Mouse (Mus musculus) midbrain, embryonic 15.5 days (tissue): ENCODE data around the gene Aatk. TPM values are rescaled to one million over a fixed set of nuclear protein-coding genes. Genes with fewer than 3 reads are reported as not detected.
A peak's percentile ranks its signal among the peaks of the same experiment; 100 is the strongest.

Experiments used
- ATAC-seq: fragments of 200-750 bp; cut with Nextera tagmentation; replicated peaks from 2 replicates; pipeline ENCODE4 v1.8.0; 2017; ENCODE audit warnings: moderate TSS enrichment
- H3K27ac ChIP-seq: fragments of 300-500 bp; sonication (generic); 2 replicates; pipeline ENCODE4 v1.5.1; 2015; ENCODE audit warnings: mild to moderate bottlenecking, inconsistent platforms
- H3K27me3 ChIP-seq: fragments of 300-500 bp; sonication (generic); replicated peaks from 2 replicates; pipeline ENCODE4 v1.6.1; 2015; ENCODE audit warnings: inconsistent platforms
- H3K36me3 ChIP-seq: fragments of 300-500 bp; sonication (generic); replicated peaks from 2 replicates; pipeline ENCODE4 v1.6.1; 2015; ENCODE audit warnings: inconsistent platforms
- H3K4me1 ChIP-seq: fragments of 300-500 bp; sonication (generic); 2 replicates; pipeline ENCODE4 v1.6.1; 2015; ENCODE audit warnings: inconsistent platforms
- H3K4me2 ChIP-seq: fragments of 300-500 bp; sonication (generic); 2 replicates; pipeline ENCODE4 v1.6.1; 2015; ENCODE audit warnings: inconsistent platforms, mild to moderate bottlenecking, moderate library complexity
- H3K4me3 ChIP-seq: fragments of 300-500 bp; sonication (generic); 2 replicates; pipeline ENCODE4 v1.5.1; 2015; ENCODE audit warnings: mild to moderate bottlenecking, inconsistent platforms
- H3K9ac ChIP-seq: fragments of 300-500 bp; sonication (generic); 2 replicates; pipeline ENCODE4 v1.6.1; 2015; ENCODE audit warnings: mild to moderate bottlenecking, inconsistent platforms
- H3K9me3 ChIP-seq: fragments of 300-500 bp; sonication (generic); 2 replicates; pipeline ENCODE4 v1.6.1; 2016; ENCODE audit warnings: inconsistent platforms
- WGBS: fragments of 180-500 bp; shearing (Covaris S2); methylation state at CpG from one replicate; pipeline ENCODE4 v1.1.7; 2015; ENCODE audit warnings: mixed read lengths; 5-methylcytosine and 5-hydroxymethylcytosine counted together
- polyA plus RNA-seq: library from polyadenylated mRNA; unstranded; fragments of >200 nt; fragmentation: Nextera tagmentation; extraction: Ambion mirVana; gene quantifications from 2 replicates; pipeline ENCODE4 v1.2.1, GENCODE M21; 2015

Gene Aatk
- polyA plus RNA-seq, 1 experiment from 2014 or later, result 45.3 TPM

DNA sequence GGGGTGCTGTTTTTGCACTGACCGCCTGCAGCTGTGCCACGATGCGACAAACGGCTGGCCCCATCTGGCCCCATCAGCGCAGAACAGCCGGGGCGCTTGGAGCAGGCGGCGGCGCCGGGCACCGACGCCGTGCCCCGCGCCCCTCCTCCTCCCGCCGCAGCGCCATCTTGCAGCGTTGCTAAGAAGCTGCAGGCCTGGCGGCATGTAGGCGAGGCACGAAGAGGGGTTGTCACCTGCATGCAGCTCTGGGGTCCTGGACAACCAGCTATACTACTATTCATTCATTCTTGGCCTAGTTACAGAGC lies 1.2 kb upstream of the Aatk start:
- no peaks in the 10 kb centered on the region for H3K9me3 ChIP-seq
- peak overlapping the region; percentile 81 for H3K4me3 ChIP-seq
- peak overlapping the region; percentile 93 for H3K4me2 ChIP-seq
- H3K27me3 ChIP-seq, result no peaks in the 10 kb centered on the region
- no peaks in the 10 kb centered on the region for H3K36me3 ChIP-seq
- WGBS, result under 1% methylated on average over 23 of the region's 23 CpGs
- peak overlapping the region; percentile 93 for H3K27ac ChIP-seq
- ATAC-seq, result peak; percentile 25
- peaks cover 56% of the 10 kb centered on the region for H3K4me1 ChIP-seq
- H3K9ac ChIP-seq, result peak overlapping the region; percentile 89

DNA sequence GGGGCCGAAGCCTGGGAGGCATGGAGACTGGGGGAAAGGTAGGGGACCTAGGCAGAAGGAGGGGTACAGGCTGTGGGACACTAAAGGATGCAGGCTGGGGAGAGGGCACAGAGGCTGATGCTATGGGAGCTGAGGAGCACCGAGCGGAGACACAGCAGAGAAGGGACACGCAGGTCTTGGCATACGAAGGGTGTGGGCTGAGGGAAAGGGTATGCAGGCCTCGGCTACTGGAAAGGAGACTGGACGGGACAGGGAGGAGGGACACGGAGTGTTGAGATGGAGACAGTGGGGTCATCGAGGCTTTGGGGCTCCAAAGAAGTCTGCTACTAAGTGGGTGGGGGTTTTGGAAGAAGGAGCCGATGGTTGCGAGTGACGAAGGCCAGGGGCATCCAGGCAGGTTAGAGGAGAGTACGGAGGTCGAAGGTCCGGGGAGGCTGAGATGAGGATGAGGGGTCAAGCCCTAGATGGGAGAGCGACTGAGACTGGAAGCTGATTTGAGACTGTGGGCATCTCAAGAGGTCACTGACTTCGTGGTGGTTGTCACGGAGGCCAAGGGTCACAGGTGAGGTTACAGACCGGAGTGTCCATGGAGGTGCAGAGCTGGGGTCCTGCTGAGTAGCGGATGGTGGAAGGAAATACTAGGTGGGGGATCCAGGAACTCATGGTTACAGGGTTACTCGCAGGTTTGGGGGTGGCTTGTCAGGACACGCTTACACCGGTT lies 724 bp upstream of the Aatk start:
- Histone ChIP-seq H3K9ac (peak overlapping the region; percentile 89), H3K27ac (peak overlapping the region; percentile 93), H3K4me1 (peaks cover 57% of the 10 kb centered on the region), H3K36me3 (no peaks in the 10 kb centered on the region), H3K4me2 (peak overlapping the region; percentile 93), H3K4me3 (peak overlapping the region; percentile 81), H3K27me3 (no peaks in the 10 kb centered on the region), H3K9me3 (no peaks in the 10 kb centered on the region)
- 4% methylated on average over 23 of the region's 23 CpGs for WGBS
- peak; percentile 31 for ATAC-seq

DNA sequence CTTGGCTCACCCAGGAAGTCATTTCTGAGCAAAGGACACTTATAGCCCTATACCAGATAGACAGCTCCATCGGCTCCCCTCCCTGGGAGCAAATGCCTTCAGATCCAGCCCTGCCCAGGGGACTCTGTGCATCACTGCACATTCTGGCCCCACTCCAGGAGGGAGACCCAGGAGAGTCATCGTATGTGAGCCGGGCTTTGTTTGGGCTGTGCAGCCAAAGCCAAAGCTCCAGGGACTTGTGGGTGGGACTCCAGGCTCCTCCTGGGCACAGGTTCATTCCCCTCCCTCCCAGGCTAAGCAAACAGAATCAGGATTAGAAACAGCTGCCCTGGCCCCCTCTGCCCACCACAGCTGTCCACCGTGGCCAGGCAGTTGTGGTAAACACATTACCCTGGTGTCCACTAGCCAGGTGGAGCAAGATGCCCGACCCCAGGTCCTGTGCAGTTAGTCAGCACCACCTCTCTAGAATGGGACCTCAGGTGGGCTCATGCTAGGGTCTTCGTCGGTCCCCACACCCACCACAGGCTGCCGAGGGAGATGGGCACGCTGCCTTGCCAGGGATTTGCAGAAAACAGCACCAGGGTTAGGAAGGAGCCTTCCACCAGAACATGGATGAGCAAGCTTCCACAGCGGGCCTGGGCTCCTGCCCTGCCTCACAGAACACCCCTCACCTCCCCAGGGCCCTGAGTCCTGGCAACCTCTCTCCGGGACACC lies 971 bp downstream of the Aatk start:
- peak; percentile 24; the same call in 1 of the 2 replicates for ATAC-seq
- 27% methylated on average over 11 of the region's 11 CpGs for WGBS
- peak overlapping the region; percentile 93 for H3K27ac ChIP-seq
- no peaks in the 10 kb centered on the region for H3K36me3 ChIP-seq
- H3K4me3 ChIP-seq, result peak overlapping the region; percentile 81
- H3K27me3 ChIP-seq, result no peaks in the 10 kb centered on the region
- peak overlapping the region; percentile 93 for H3K4me2 ChIP-seq
- H3K9ac ChIP-seq, result peak overlapping the region; percentile 89
- no peaks in the 10 kb centered on the region for H3K9me3 ChIP-seq
- H3K4me1 ChIP-seq, result peaks cover 60% of the 10 kb centered on the region

DNA sequence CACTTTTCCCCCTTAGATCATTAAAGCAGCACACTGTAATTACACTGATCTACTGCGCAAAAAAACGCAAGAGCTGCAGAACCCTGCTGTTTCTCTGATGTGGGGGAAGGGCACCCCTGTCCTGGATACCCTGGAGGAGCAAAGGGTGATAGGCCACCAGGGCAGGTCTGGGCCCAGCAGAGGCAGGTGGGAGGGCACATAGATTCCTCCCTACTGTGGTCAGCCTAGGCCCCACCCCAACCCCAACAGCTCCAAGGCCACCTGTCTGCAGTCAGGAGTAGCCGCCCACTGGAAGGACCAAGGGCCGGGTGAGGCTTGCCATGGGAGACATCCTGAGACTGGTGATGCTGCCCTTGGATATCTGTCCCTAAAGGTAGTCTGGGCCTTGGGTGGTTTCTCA lies 1.6 kb downstream of the Aatk start:
- Histone ChIP-seq H3K4me3 (peak overlapping the region; percentile 81), H3K27me3 (no peaks in the 10 kb centered on the region), H3K4me2 (peak overlapping the region; percentile 93), H3K27ac (peak overlapping the region; percentile 93), H3K9ac (peak overlapping the region; percentile 89), H3K36me3 (no peaks in the 10 kb centered on the region), H3K9me3 (no peaks in the 10 kb centered on the region), H3K4me1 (peaks cover 63% of the 10 kb centered on the region)
- no peak for ATAC-seq
- whole genome bisulfite sequencing, result 59% methylated on average over 4 of the region's 4 CpGs

DNA sequence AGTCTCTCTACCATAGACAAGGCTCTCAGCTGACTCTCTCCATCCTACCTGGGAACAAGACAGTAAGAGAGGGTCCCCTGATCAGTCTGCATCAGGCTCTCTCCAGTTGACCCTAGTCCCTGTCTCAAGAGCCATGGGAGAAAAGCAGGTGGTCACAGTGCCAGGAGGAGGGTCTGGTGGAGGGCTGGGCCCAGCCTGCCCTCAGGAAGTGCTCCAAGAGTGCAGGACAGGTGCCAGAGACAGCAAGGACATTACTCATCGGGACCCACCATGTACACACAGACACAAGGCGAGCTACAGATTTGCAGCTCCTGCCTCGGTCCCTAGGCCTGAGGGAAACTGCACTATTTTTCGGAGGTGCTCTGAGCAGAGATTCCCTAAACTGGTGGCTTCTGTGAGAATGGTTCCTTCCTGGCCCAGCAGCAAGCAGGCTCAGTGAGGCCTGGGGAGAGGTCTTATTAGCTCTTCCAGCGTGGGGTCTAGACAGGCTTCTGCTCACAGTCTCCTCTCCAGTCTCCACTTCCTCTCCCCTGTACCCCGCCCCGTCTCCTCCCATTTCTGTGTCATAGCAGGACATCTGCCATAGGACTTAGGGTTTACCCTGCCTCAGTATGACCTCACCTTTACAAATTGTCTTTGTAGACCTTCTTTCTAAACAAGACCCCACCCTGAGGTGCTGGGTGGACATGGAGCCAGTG lies 4.7 kb downstream of the Aatk start:
- no peak overlapping the region for H3K4me2 ChIP-seq
- H3K27me3 ChIP-seq, result no peaks in the 10 kb centered on the region
- ATAC-seq, result no peak
- H3K36me3 ChIP-seq, result no peaks in the 10 kb centered on the region
- H3K9ac ChIP-seq, result 0 out of 2 replicates have a peak overlapping the region, but pooled peaks have one; percentile 6
- 76% methylated on average over 7 of the region's 7 CpGs for WGBS
- H3K4me1 ChIP-seq, result peaks cover 57% of the 10 kb centered on the region
- no peaks in the 10 kb centered on the region for H3K9me3 ChIP-seq
- no peak overlapping the region for H3K4me3 ChIP-seq
- no peak overlapping the region for H3K27ac ChIP-seq

DNA sequence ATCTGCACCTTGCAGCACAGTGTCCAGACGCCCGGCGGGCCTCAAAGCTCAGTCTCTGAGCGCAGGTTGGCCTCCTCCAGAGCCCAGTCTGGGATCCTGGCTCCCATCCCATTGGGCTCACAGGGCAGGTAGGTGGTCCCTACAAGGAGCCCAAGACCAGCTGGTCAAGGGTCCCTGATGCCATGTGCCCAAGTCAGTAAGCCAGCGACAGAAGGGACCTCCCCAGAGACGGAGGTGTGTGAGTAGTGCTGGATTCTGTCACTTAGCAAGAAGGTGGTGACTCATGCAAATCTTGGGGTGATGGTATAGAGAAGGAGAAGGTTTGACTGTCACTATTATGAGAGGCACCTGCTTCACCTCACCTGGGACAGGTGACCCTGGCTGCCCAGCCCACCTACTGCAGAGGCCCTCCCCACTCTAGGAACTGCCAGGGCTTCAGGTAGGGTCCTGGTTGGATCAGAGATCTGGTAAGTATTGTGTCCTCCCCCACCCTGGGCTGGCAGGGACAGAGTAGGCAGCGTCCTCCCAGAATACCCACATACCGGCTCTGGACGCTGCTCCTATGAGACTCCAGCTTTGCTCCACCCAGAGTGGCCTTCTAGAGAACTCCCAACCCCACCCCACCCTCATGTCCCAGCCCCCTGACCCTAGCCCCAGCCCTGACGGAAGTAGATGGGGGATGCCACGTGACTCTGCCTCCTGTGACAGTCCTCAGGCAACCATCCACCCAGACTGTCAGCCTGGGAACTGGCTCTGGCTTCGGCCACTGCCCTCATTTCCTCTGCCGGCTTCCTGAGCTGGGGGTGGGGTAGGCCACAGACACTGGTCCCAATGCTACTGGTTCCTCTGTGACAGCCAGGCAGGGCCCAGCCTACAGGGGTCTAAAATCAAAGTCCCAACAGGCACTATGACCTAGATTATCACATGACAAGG lies 5.5 kb downstream of the Aatk start:
- 70% methylated on average over 13 of the region's 13 CpGs for WGBS
- Histone ChIP-seq H3K4me1 (peaks cover 54% of the 10 kb centered on the region), H3K36me3 (no peaks in the 10 kb centered on the region), H3K27ac (no peak overlapping the region), H3K27me3 (no peaks in the 10 kb centered on the region), H3K9me3 (no peaks in the 10 kb centered on the region), H3K4me2 (no peak overlapping the region), H3K4me3 (no peak overlapping the region), H3K9ac (0 out of 2 replicates have a peak overlapping the region, but pooled peaks have one; percentile 6)
- no peak for ATAC-seq

DNA sequence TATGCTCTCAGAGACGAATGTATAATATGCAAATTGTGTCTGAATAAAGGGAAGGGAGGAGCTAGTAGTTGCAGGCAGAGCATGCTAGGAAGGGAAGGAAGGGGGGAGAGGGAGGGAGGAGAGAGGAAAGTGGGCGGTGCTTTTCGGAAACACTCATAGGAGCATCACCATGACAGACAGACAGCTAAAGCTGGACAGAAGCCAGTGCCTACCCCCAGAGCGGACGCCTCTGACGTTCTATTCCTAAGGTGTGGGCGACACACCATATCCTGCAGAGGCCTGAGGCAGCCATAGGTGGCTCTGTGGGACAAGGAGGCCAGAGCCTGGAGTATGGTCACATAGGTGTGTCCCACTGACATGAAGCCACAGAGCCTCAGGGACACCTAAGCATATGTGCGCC lies 6.5 kb downstream of the Aatk start:
- no peak for ATAC-seq
- Histone ChIP-seq H3K4me2 (no peak overlapping the region), H3K27ac (no peak overlapping the region), H3K9ac (no peak overlapping the region), H3K27me3 (no peaks in the 10 kb centered on the region), H3K4me3 (no peak overlapping the region), H3K4me1 (peaks cover 44% of the 10 kb centered on the region), H3K36me3 (no peaks in the 10 kb centered on the region), H3K9me3 (no peaks in the 10 kb centered on the region)
- WGBS, result 67% methylated on average over 8 of the region's 8 CpGs

DNA sequence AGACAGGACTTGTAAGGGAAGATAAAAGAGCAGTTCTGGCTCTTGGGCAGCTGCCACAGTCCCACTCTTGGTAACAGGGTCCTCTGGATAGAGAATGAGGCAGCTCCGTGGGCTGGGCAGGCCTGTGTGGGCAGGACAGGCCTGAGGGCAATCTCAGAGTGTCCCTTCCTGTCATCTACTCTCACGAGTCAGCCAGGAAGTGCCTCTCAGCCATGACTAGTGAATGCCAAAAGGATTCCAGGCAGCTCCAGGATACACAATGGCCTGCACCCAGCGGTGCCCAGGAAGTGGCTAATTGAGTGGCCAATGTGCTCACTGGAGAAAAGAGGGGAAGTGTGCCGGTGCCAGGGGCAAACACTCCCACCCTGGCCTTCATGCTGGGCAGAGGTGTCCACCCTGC lies 7.4 kb downstream of the Aatk start:
- Histone ChIP-seq H3K4me1 (peaks cover 35% of the 10 kb centered on the region), H3K36me3 (no peaks in the 10 kb centered on the region), H3K4me3 (no peak overlapping the region), H3K27me3 (no peaks in the 10 kb centered on the region), H3K9ac (no peak overlapping the region), H3K9me3 (no peaks in the 10 kb centered on the region), H3K4me2 (no peak overlapping the region), H3K27ac (0 out of 2 replicates have a peak overlapping the region, but pooled peaks have one; percentile 12)
- no peak for ATAC-seq
- WGBS, result 41% methylated on average over 4 of the region's 4 CpGs

DNA sequence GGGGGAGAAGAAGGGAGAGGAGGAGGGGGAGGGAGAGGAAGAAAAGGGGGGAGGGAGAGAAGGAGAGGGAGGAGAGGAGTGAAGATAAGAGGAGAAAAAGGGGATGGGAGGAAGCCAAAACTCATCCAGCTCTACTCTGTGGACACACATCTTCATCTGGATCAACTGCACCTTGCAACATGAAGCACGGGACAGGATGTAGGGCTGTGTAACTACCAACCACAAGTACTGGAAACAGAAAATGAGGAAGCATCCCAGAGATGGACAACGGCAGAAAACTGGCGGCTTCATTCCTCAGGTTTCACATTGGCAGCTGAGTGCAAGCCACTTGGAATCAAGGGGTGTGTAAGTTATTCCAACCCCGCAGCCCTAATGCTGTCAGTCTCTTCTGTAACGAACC lies 12.2 kb downstream of the Aatk start:
- no peak overlapping the region for H3K4me3 ChIP-seq
- 75% methylated on average over 5 of the region's 5 CpGs for WGBS

DNA sequence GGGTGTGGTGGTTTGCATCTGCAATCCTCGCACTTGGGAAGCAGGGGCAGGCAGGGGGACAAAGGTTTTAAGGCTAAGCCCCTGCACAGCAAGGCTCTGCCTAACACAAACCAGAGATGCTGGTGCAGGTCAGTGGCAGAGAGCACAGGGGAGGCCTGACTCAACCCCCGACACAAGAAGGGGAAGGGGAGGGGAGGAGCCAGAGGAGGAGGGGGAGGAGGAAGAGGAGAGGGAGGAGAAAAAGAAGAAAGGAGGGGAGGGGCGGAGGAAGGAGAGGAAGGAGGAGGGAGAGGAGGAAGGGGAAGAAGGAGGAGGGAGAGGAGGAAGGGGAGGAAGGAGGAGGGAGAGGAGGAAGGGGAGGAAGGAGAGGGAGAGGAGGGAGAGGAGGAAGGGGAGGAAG lies 12.7 kb downstream of the Aatk start:
- no peak overlapping the region for H3K27ac ChIP-seq
- WGBS, result 19% methylated on average over 3 of the region's 3 CpGs
- H3K9ac ChIP-seq, result no peak overlapping the region
- peaks cover 8% of the 10 kb centered on the region; the same call in 1 of the 2 replicates for H3K4me1 ChIP-seq
- no peaks in the 10 kb centered on the region for H3K36me3 ChIP-seq
- H3K4me3 ChIP-seq, result no peak overlapping the region
- H3K27me3 ChIP-seq, result no peaks in the 10 kb centered on the region
- ATAC-seq, result no peak
- no peaks in the 10 kb centered on the region for H3K9me3 ChIP-seq
- H3K4me2 ChIP-seq, result no peak overlapping the region

More for the DNA sequence above, 12.2 kb downstream of the Aatk start:
- Histone ChIP-seq H3K9me3 (no peaks in the 10 kb centered on the region), H3K27me3 (no peaks in the 10 kb centered on the region), H3K36me3 (no peaks in the 10 kb centered on the region), H3K9ac (no peak overlapping the region), H3K4me2 (no peak overlapping the region), H3K4me1 (peaks cover 13% of the 10 kb centered on the region), H3K27ac (no peak overlapping the region)
- no peak for ATAC-seq

DNA sequence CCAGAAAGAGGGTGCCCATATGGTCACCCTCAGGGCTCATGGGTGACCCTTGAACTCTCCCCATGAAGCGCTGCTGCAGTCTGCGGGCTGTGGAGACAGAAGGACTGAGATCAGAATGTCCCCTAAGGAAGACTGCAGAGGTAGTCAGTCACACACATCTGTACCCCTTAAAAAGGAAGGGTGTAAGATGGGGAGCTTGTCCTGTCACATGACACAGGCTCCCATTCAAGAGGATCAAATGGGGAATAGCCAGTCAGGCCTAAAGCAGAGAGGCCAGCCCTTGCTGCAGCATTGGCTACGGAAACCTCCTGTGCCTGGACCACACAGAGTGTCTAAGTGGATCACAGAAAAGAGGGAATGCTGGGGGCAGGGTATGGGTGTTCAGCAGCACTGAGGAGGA lies 13.5 kb downstream of the Aatk start:
- H3K36me3 ChIP-seq, result no peaks in the 10 kb centered on the region

More for the DNA sequence above, 13.5 kb downstream of the Aatk start:
- no peak overlapping the region for H3K27ac ChIP-seq
- no peaks in the 10 kb centered on the region for H3K9me3 ChIP-seq
- H3K9ac ChIP-seq, result no peak overlapping the region
- no peaks in the 10 kb centered on the region for H3K27me3 ChIP-seq
- 70% methylated on average over 3 of the region's 3 CpGs for WGBS
- 0 out of 2 replicates have a peak, but pooled peaks cover 5% of the 10 kb centered on the region for H3K4me1 ChIP-seq
- H3K4me2 ChIP-seq, result no peak overlapping the region
- no peak overlapping the region for H3K4me3 ChIP-seq
- no peak for ATAC-seq
